Mouse (Mus musculus) cerebellum, adult 2 months (tissue): Measurements from ENCODE around the gene Smoc1.

ENCODE experiments used
- CTCF ChIP-seq: fragments of 200-500 bp; IDR thresholded peaks from 2 replicates; pipeline ENCODE4 v1.5.1; 2011; ENCODE audit warnings: low read depth, mild to moderate bottlenecking, control low read depth, low read length, moderate library complexity, borderline replicate concordance; ENCODE audit not compliant: insufficient read depth
- POLR2A ChIP-seq: fragments of 200-500 bp; IDR thresholded peaks from 2 replicates; pipeline ENCODE4 v1.6.1; 2011; ENCODE audit warnings: low read length, control low read depth, borderline replicate concordance; ENCODE audit not compliant: insufficient read depth

- TF ChIP-seq CTCF (no peak), POLR2A (no peak)
Measured at GRCm38 (mm10) chr12:81126842-81127241, 100.2 kb downstream of the Smoc1 start.
